7 mouse cellular contexts compared by ENCODE assay signal in the genomic region with DNA sequence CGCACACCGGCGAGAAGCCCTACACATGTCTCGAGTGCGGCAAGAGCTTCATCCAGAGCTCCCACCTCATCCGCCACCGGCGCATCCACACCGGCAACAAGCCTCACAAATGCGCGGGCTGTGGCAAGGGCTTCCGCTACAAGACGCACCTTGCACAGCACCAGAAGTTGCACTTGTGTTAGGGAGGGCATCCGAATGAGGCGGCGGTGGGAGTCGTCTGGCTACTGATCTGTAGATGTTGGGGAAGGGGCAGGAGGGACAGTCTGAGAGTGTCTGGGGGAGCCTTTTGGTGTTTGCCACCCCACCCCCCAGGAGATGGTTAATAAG. TPM values are rescaled to one million over a fixed set of nuclear protein-coding genes. Genes with fewer than 3 reads are reported as not detected.
A peak's percentile ranks its signal among the peaks of the same experiment; 100 is the strongest.
DNase-seq lines count a peak whose midpoint lies in the region; ATAC-seq and TF ChIP-seq lines count a peak whose summit lies in the region.

No protein-coding gene starts in this region.

- no peak for DNase-seq in lung, adult 18-20 months
- no peak for DNase-seq in forebrain, embryonic 10.5 days (ENCODE audit: extremely low spot score, low spot score)
- no peak for DNase-seq in kidney, postnatal 0 days (ENCODE audit: low spot score)
- DNase-seq in urinary bladder, adult 2 months (ENCODE audit: low spot score): no peak
- DNase-seq in left cerebral cortex, adult 9 months (ENCODE audit: low spot score in 2 of 2): no peak

- H3K4me2 ChIP-seq in lung, embryonic 16.5 days (ENCODE audit: low read depth, low read length): peak overlapping the region; percentile 99
- peak overlapping the region; percentile 97 for H3K4me2 ChIP-seq in kidney, postnatal 0 days (ENCODE audit: low read length)
- H3K4me2 ChIP-seq in neural tube, embryonic 14.5 days (ENCODE audit: low read depth, low read length): peak overlapping the region; percentile 86

- WGBS in lung, embryonic 16.5 days: 20% methylated on average over 17 of the region's 17 CpGs
- 4% methylated on average over 17 of the region's 17 CpGs for WGBS in forebrain, embryonic 10.5 days
- 8% methylated on average over 17 of the region's 17 CpGs for WGBS in kidney, postnatal 0 days
- 3% methylated on average over 17 of the region's 17 CpGs for WGBS in neural tube, embryonic 14.5 days

- no peak for TF ChIP-seq CTCF in kidney, postnatal 0 days (IDR thresholded peaks at IDR 0.05; ENCODE audit: low read depth)

- H3K4me1 ChIP-seq in lung, embryonic 16.5 days (replicated peaks; ENCODE audit: control insufficient read depth, insufficient read depth, low read length): peaks cover 16% of the 10 kb centered on the region
- peaks cover 33% of the 10 kb centered on the region for H3K4me1 ChIP-seq in forebrain, embryonic 10.5 days
- peaks cover 17% of the 10 kb centered on the region for H3K4me1 ChIP-seq in kidney, postnatal 0 days (replicated peaks; ENCODE audit: insufficient read depth, low read length)
- peaks cover 13% of the 10 kb centered on the region; the same call in 1 of the 2 replicates for H3K4me1 ChIP-seq in neural tube, embryonic 14.5 days (ENCODE audit: control insufficient read depth, insufficient read depth, low read length)

- no peaks in the 10 kb centered on the region for H3K9me3 ChIP-seq in lung, embryonic 16.5 days (ENCODE audit: control insufficient read depth, low read length)
- H3K9me3 ChIP-seq in forebrain, embryonic 10.5 days: no peaks in the 10 kb centered on the region
- no peaks in the 10 kb centered on the region for H3K9me3 ChIP-seq in kidney, postnatal 0 days (replicated peaks; ENCODE audit: low read length)
- H3K9me3 ChIP-seq in neural tube, embryonic 14.5 days (ENCODE audit: control insufficient read depth, low read length): no peaks in the 10 kb centered on the region

- 0 out of 2 replicates have a peak, but pooled peaks have one; percentile 3 for ATAC-seq in lung, embryonic 16.5 days (ENCODE audit: low read depth)
- ATAC-seq in kidney, postnatal 0 days (replicated peaks; ENCODE audit: low FRiP score, low read depth): no peak; the same call in 1 of the 2 replicates
- no peak for ATAC-seq in neural tube, embryonic 14.5 days (ENCODE audit: low read depth)

- peaks cover 4% of the 10 kb centered on the region; the same call in 1 of the 2 replicates for H3K36me3 ChIP-seq in lung, embryonic 16.5 days (ENCODE audit: control insufficient read depth, insufficient read depth, low read length)
- peaks cover 7% of the 10 kb centered on the region for H3K36me3 ChIP-seq in forebrain, embryonic 10.5 days (replicated peaks)
- no peaks in the 10 kb centered on the region for H3K36me3 ChIP-seq in kidney, postnatal 0 days (ENCODE audit: insufficient read depth, low read length)
- 0 out of 2 replicates have a peak, but pooled peaks cover 3% of the 10 kb centered on the region for H3K36me3 ChIP-seq in neural tube, embryonic 14.5 days (ENCODE audit: control insufficient read depth, insufficient read depth, low read length)

- H3K4me3 ChIP-seq in lung, embryonic 16.5 days (ENCODE audit: low read length): peak overlapping the region; percentile 65
- H3K4me3 ChIP-seq in forebrain, embryonic 10.5 days: peak overlapping the region; percentile 68
- H3K4me3 ChIP-seq in kidney, postnatal 0 days (replicated peaks; ENCODE audit: low read depth, low read length): peak overlapping the region; percentile 57
- H3K4me3 ChIP-seq in neural tube, embryonic 14.5 days (ENCODE audit: low read depth, low read length): peak overlapping the region; percentile 45

- H3K27me3 ChIP-seq in lung, embryonic 16.5 days (ENCODE audit: control insufficient read depth, insufficient read depth, low read depth, low read length): peaks cover 17% of the 10 kb centered on the region
- peaks cover 54% of the 10 kb centered on the region for H3K27me3 ChIP-seq in forebrain, embryonic 10.5 days (ENCODE audit: poor library complexity, severe bottlenecking)
- H3K27me3 ChIP-seq in kidney, postnatal 0 days (ENCODE audit: insufficient read depth, low read length): no peaks in the 10 kb centered on the region
- peaks cover 18% of the 10 kb centered on the region; the same call in 1 of the 2 replicates for H3K27me3 ChIP-seq in neural tube, embryonic 14.5 days (ENCODE audit: control insufficient read depth, insufficient read depth, low read length)

- no peak overlapping the region for H3K27ac ChIP-seq in lung, embryonic 16.5 days (ENCODE audit: low read length)
- H3K27ac ChIP-seq in forebrain, embryonic 10.5 days: peak overlapping the region; percentile 75; the same call in 1 of the 2 replicates
- no peak overlapping the region for H3K27ac ChIP-seq in kidney, postnatal 0 days
- H3K27ac ChIP-seq in neural tube, embryonic 14.5 days (ENCODE audit: low read depth, low read length): no peak overlapping the region; the same call in 1 of the 2 replicates

- H3K9ac ChIP-seq in lung, embryonic 16.5 days (ENCODE audit: low read length): peak overlapping the region; percentile 65
- peak overlapping the region; percentile 59 for H3K9ac ChIP-seq in kidney, postnatal 0 days (ENCODE audit: low read depth, low read length)
- H3K9ac ChIP-seq in neural tube, embryonic 14.5 days (replicated peaks; ENCODE audit: low read depth, low read length): peak overlapping the region; percentile 50; the same call in 1 of the 2 replicates

RNA-seq across cellular contexts. Expression of a gene that starts 28.5 kb away (rescaled TPM):
- not detected in 2 replicates for polyA plus RNA-seq in lung, embryonic 16.5 days (2015; fragmentation: Nextera tagmentation; extraction: Ambion mirVana)
- polyA plus RNA-seq in forebrain, embryonic 10.5 days (2016; fragmentation: Nextera tagmentation; extraction: Ambion mirVana): not detected in 2 replicates
- 83.6 and 90.6 TPM in 2 replicates for polyA plus RNA-seq in kidney, postnatal 0 days (2015; fragmentation: Nextera tagmentation; extraction: Ambion mirVana)
- polyA plus RNA-seq in neural tube, embryonic 14.5 days (2014; fragmentation: Nextera tagmentation; extraction: Ambion mirVana): 0.42 TPM in 1 of 2 replicates, not detected in the other
- polyA plus RNA-seq in urinary bladder, adult 2 months (2012; rRNA removed): not detected in 2 replicates

RNA-seq across cellular contexts. Expression of a gene that starts 46.2 kb away (rescaled TPM):
- polyA plus RNA-seq in lung, embryonic 16.5 days (2015; fragmentation: Nextera tagmentation; extraction: Ambion mirVana): 7.1 TPM in 2 replicates
- 7.1 and 7.5 TPM in 2 replicates for polyA plus RNA-seq in forebrain, embryonic 10.5 days (2016; fragmentation: Nextera tagmentation; extraction: Ambion mirVana)
- 19.0 and 19.6 TPM in 2 replicates for polyA plus RNA-seq in kidney, postnatal 0 days (2015; fragmentation: Nextera tagmentation; extraction: Ambion mirVana)
- polyA plus RNA-seq in neural tube, embryonic 14.5 days (2014; fragmentation: Nextera tagmentation; extraction: Ambion mirVana): 21.7 and 28.9 TPM in 2 replicates
- 1.9 TPM in 2 replicates for polyA plus RNA-seq in urinary bladder, adult 2 months (2012; rRNA removed)

Comparison
In these comparisons a context has a peak if more than half of its experiments do, and no peak if none do; other contexts are left out.
1. RNA of a gene that starts 28.5 kb away (polyA plus RNA-seq): 83.6 to 90.6 TPM in kidney, postnatal 0 days; 0.42 TPM in neural tube, embryonic 14.5 days, not detected in lung, embryonic 16.5 days, not detected in forebrain, embryonic 10.5 days and not detected in urinary bladder, adult 2 months; every median in the first group is over 10 times any median in the second.
2. Peak in every context shown above with its lines, with median percentiles within 50 percentile points of each other: H3K4me2 ChIP-seq, H3K4me3 ChIP-seq and H3K9ac ChIP-seq.